Mouse (Mus musculus) kidney, postnatal 0 days (tissue): ENCODE results near the gene 4921536K21Rik. TPM values are rescaled to one million over a fixed set of nuclear protein-coding genes. Genes with fewer than 3 reads are reported as not detected.

Source experiments
- ATAC-seq: fragments of 200-750 bp; cut with Nextera tagmentation; replicated peaks from 2 replicates; pipeline ENCODE4 v1.8.0; 2017; ENCODE audit warnings: low read depth, moderate number of reproducible peaks, moderate TSS enrichment, moderate library complexity; ENCODE audit not compliant: low FRiP score
- DNase-seq: peaks from one replicate; pipeline ENCODE4 v3.0.0-alpha.2; 2016; ENCODE audit warnings: low spot score
- H3K27ac ChIP-seq: fragments of 300-500 bp; sonication (generic); 2 replicates; pipeline ENCODE4 v1.5.1; 2014; ENCODE audit warnings: mild to moderate bottlenecking
- H3K27me3 ChIP-seq: fragments of 300-500 bp; sonication (generic); 2 replicates; pipeline ENCODE4 v1.6.1; 2014; ENCODE audit warnings: low read length, mixed read lengths; ENCODE audit not compliant: insufficient read depth
- H3K36me3 ChIP-seq: fragments of 300-500 bp; sonication (generic); 2 replicates; pipeline ENCODE4 v1.6.1; 2014; ENCODE audit warnings: low read length, mixed read lengths; ENCODE audit not compliant: insufficient read depth
- H3K4me1 ChIP-seq: fragments of 300-500 bp; sonication (generic); replicated peaks from 2 replicates; pipeline ENCODE4 v1.6.1; 2014; ENCODE audit warnings: antibody characterized with exemption, low read length, mixed read lengths; ENCODE audit not compliant: insufficient read depth
- H3K4me2 ChIP-seq: fragments of 300-500 bp; sonication (generic); 2 replicates; pipeline ENCODE4 v1.6.1; 2014; ENCODE audit warnings: mild to moderate bottlenecking, low read length, moderate library complexity, mixed read lengths
- H3K4me3 ChIP-seq: fragments of 300-500 bp; sonication (generic); replicated peaks from 2 replicates; pipeline ENCODE4 v1.5.1; 2014; ENCODE audit warnings: low read depth, low read length
- H3K9ac ChIP-seq: fragments of 300-500 bp; sonication (generic); 2 replicates; pipeline ENCODE4 v1.6.1; 2014; ENCODE audit warnings: low read depth, low read length
- H3K9me3 ChIP-seq: fragments of 300-500 bp; sonication (generic); replicated peaks from 2 replicates; pipeline ENCODE4 v1.6.1; 2016; ENCODE audit warnings: low read length, inconsistent platforms, mixed read lengths
- CTCF ChIP-seq: IDR thresholded peaks from 2 replicates; pipeline ENCODE4 v1.5.1; 2016; ENCODE audit warnings: antibody characterized with exemption, low read depth, mild to moderate bottlenecking, moderate library complexity
- WGBS: fragments of 180-500 bp; shearing (Covaris S2); extraction: QIAGEN DNeasy Blood & Tissue Kit; methylation state at CpG from one replicate; pipeline ENCODE4 v1.1.7; 2014; 5-methylcytosine and 5-hydroxymethylcytosine counted together
- polyA plus RNA-seq: library from polyadenylated mRNA; unstranded; fragments of >200 nt; fragmentation: Nextera tagmentation; extraction: Ambion mirVana; gene quantifications from 2 replicates; pipeline ENCODE4 v1.2.1, GENCODE M21; 2015

4921536K21Rik gene
- polyA plus RNA-seq, 1 experiment from 2014 or later, result 0.42 TPM

- TF ChIP-seq CTCF, result peak; percentile 82
- Histone ChIP-seq H3K27ac (no peak overlapping the region), H3K4me2 (no peak overlapping the region), H3K4me1 (no peaks in the 10 kb centered on the region), H3K9me3 (no peaks in the 10 kb centered on the region), H3K36me3 (peaks cover 20% of the 10 kb centered on the region), H3K27me3 (no peaks in the 10 kb centered on the region), H3K9ac (no peak overlapping the region), H3K4me3 (no peak overlapping the region)
- DNase-seq, result peak; percentile 65
- ATAC-seq, result no peak
- 42% methylated on average over 8 of the region's 8 CpGs for WGBS
These were observed 26.5 kb upstream of the 4921536K21Rik start for GRCm38 (mm10) chr11:3921281-3921850.

GRCm38 (mm10) chr11:3920476-3920875 lies 25.6 kb upstream of the 4921536K21Rik start:
- TF ChIP-seq CTCF, result no peak
- Histone ChIP-seq H3K9ac (no peak overlapping the region), H3K27me3 (no peaks in the 10 kb centered on the region), H3K9me3 (no peaks in the 10 kb centered on the region), H3K4me1 (no peaks in the 10 kb centered on the region), H3K36me3 (peaks cover 20% of the 10 kb centered on the region), H3K4me3 (no peak overlapping the region), H3K4me2 (no peak overlapping the region), H3K27ac (no peak overlapping the region)
- ATAC-seq, result no peak
- 79% methylated on average over 7 of the region's 7 CpGs for WGBS
- DNase-seq, result no peak

GRCm38 (mm10) chr11:3918738-3919137 lies 23.8 kb upstream of the 4921536K21Rik start:
- Histone ChIP-seq H3K27ac (no peak overlapping the region), H3K36me3 (peaks cover 18% of the 10 kb centered on the region), H3K4me1 (0 out of 2 replicates have a peak, but pooled peaks cover 6% of the 10 kb centered on the region), H3K9ac (no peak overlapping the region), H3K27me3 (no peaks in the 10 kb centered on the region), H3K9me3 (no peaks in the 10 kb centered on the region), H3K4me2 (no peak overlapping the region), H3K4me3 (no peak overlapping the region)
- DNase-seq, result no peak
- TF ChIP-seq CTCF, result peak; percentile 69
- no peak for ATAC-seq
- 54% methylated on average over 1 of the region's 1 CpGs for WGBS

GRCm38 (mm10) chr11:3914109-3914840 lies 19.4 kb upstream of the 4921536K21Rik start, which contains the start of gene Slc35e4:
Gene Slc35e4, minus strand, starts transcription at chr11:3914664.
- TF ChIP-seq CTCF, result peak; percentile 95

GRCm38 (mm10) chr11:3913316-3914108 lies 18.6 kb upstream of the 4921536K21Rik start:
- DNase-seq (peak; percentile 90), ATAC-seq (peak; percentile 74)
- no peak for TF ChIP-seq CTCF
- no peaks in the 10 kb centered on the region for H3K27me3 ChIP-seq
- WGBS, result under 1% methylated on average over 65 of the region's 65 CpGs
- peak overlapping the region; percentile 25 for H3K9ac ChIP-seq
- H3K4me2 ChIP-seq, result peak overlapping the region; percentile 69
- H3K27ac ChIP-seq, result peak overlapping the region; percentile 64; the same call in 1 of the 2 replicates
- H3K36me3 ChIP-seq, result 0 out of 2 replicates have a peak, but pooled peaks cover 5% of the 10 kb centered on the region
- no peaks in the 10 kb centered on the region for H3K9me3 ChIP-seq
- peaks cover 28% of the 10 kb centered on the region; the same call in 1 of the 2 replicates for H3K4me1 ChIP-seq
- H3K4me3 ChIP-seq, result peak overlapping the region; percentile 55

More at GRCm38 (mm10) chr11:3914109-3914840, 19.4 kb upstream of the 4921536K21Rik start, which contains the start of gene Slc35e4:
- peak within 1 kb of the TSS; percentile 55 for H3K4me3 ChIP-seq
- H3K27ac ChIP-seq, result peak within 1 kb of the TSS; percentile 64; the same call in 1 of the 2 replicates
- H3K27me3 ChIP-seq, result no peaks in the 10 kb centered on the region
- 0 out of 2 replicates have a peak, but pooled peaks cover 5% of the 10 kb centered on the region for H3K36me3 ChIP-seq
- no peaks in the 10 kb centered on the region for H3K9me3 ChIP-seq
- DNase-seq (peak; percentile 83), ATAC-seq (peak; percentile 47)
- WGBS, result under 1% methylated on average over 28 of the region's 28 CpGs
- peaks cover 28% of the 10 kb centered on the region; the same call in 1 of the 2 replicates for H3K4me1 ChIP-seq
- H3K4me2 ChIP-seq, result peak within 1 kb of the TSS; percentile 69
- peak within 1 kb of the TSS; percentile 25 for H3K9ac ChIP-seq

- Histone ChIP-seq H3K36me3 (0 out of 2 replicates have a peak, but pooled peaks cover 5% of the 10 kb centered on the region), H3K4me1 (peaks cover 28% of the 10 kb centered on the region; the same call in 1 of the 2 replicates), H3K27ac (no peak overlapping the region), H3K4me2 (peak overlapping the region; percentile 69), H3K9ac (peak overlapping the region; percentile 25), H3K4me3 (peak overlapping the region; percentile 55), H3K9me3 (no peaks in the 10 kb centered on the region), H3K27me3 (no peaks in the 10 kb centered on the region)
- 5% methylated on average over 16 of the region's 16 CpGs for WGBS
- ATAC-seq (peak; percentile 8; the same call in 1 of the 2 replicates), DNase-seq (no peak)
- TF ChIP-seq CTCF, result no peak
These were observed 18.0 kb upstream of the 4921536K21Rik start for GRCm38 (mm10) chr11:3912875-3913271.
